Mouse (Mus musculus) embryonic facial prominence, embryonic 15.5 days (tissue): ENCODE data around the gene Gm10392. TPM values are rescaled to one million over a fixed set of nuclear protein-coding genes. Genes with fewer than 3 reads are reported as not detected.

ENCODE experiments used
- ATAC-seq: fragments of 200-750 bp; cut with Nextera tagmentation; 2 replicates; pipeline ENCODE4 v1.8.0; 2017; ENCODE audit warnings: low read depth, moderate TSS enrichment; ENCODE audit not compliant: insufficient number of reproducible peaks, low FRiP score, low TSS enrichment
- H3K27ac ChIP-seq: fragments of 300-500 bp; sonication (generic); replicated peaks from 2 replicates; pipeline ENCODE4 v1.5.1; 2015; ENCODE audit warnings: mild to moderate bottlenecking, inconsistent platforms
- H3K27me3 ChIP-seq: fragments of 300-500 bp; sonication (generic); 2 replicates; pipeline ENCODE4 v1.6.1; 2015; ENCODE audit warnings: inconsistent platforms
- H3K36me3 ChIP-seq: fragments of 300-500 bp; sonication (generic); 2 replicates; pipeline ENCODE4 v1.6.1; 2015; ENCODE audit warnings: mild to moderate bottlenecking, inconsistent platforms
- H3K4me1 ChIP-seq: fragments of 300-500 bp; sonication (generic); 2 replicates; pipeline ENCODE4 v1.6.1; 2015; ENCODE audit warnings: inconsistent platforms
- H3K4me2 ChIP-seq: fragments of 300-500 bp; sonication (generic); replicated peaks from 2 replicates; pipeline ENCODE4 v1.6.1; 2015; ENCODE audit warnings: mild to moderate bottlenecking, inconsistent platforms
- H3K4me3 ChIP-seq: fragments of 300-500 bp; sonication (generic); replicated peaks from 2 replicates; pipeline ENCODE4 v1.5.1; 2015; ENCODE audit warnings: mild to moderate bottlenecking, inconsistent platforms
- H3K9ac ChIP-seq: fragments of 300-500 bp; sonication (generic); 2 replicates; pipeline ENCODE4 v1.6.1; 2015; ENCODE audit warnings: inconsistent platforms
- H3K9me3 ChIP-seq: fragments of 300-500 bp; sonication (generic); replicated peaks from 2 replicates; pipeline ENCODE4 v1.6.1; 2016; ENCODE audit warnings: inconsistent platforms
- WGBS: fragments of 180-500 bp; shearing (Covaris S2); methylation state at CpG from one replicate; pipeline ENCODE4 v1.1.7; 2015; 5-methylcytosine and 5-hydroxymethylcytosine counted together
- polyA plus RNA-seq: library from polyadenylated mRNA; unstranded; fragments of >200 nt; fragmentation: Nextera tagmentation; extraction: Ambion mirVana; gene quantifications from 2 replicates; pipeline ENCODE4 v1.2.1, GENCODE M21; 2015

The Gm10392 gene
- polyA plus RNA-seq, 1 experiment from 2014 or later: 0.39 TPM

DNA sequence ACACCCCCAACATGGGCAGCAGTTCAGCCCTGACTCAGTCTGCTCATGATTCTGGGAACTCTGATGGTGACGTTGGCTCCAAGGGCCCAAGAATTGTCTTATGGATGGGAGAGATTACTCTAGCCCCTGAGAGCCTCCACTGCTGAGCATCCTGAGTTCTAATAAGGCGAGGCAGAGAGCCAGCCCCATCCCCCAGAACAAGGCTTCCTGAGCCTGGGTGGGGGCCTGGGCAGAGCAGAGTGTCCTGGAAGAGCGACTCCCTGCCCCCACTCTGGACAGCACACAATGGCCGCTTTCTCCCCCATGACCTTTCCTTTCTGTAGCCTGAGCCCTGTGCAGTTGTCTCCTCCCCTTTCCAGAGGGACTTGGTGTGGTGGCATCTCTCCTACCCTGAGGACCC is 21.1 kb downstream of the Gm10392 start:
- Histone ChIP-seq H3K9ac (no peak overlapping the region), H3K36me3 (peaks cover 32% of the 10 kb centered on the region), H3K9me3 (no peaks in the 10 kb centered on the region), H3K27ac (peak overlapping the region; percentile 5; the same call in 1 of the 2 replicates), H3K27me3 (no peaks in the 10 kb centered on the region), H3K4me3 (no peak overlapping the region), H3K4me2 (no peak overlapping the region), H3K4me1 (peaks cover 65% of the 10 kb centered on the region)
- 45% methylated on average over 4 of the region's 4 CpGs for WGBS
- ATAC-seq: no peak

DNA sequence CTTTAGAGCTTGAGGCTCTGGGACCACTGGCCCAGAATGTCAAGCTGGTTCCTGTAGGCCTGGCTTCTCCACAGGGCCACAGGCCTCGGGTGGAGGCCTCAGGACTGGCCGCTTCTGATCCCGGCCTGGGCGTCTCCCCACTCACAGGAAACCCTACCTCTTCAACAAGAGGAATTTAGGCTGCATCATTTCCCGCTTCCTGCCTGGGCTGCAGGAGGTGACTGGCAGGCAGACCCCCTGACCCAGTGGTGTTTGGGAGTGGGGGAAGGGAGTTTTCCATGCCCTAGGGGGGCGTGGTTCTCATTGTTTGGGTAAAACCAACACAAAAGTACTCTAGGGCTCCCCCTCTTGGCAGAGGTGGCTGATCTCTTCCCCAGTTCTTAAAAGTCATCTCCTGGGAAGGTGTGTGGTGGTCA is 21.6 kb downstream of the Gm10392 start:
- H3K27ac ChIP-seq: peak overlapping the region; percentile 66; the same call in 1 of the 2 replicates
- no peak overlapping the region for H3K4me3 ChIP-seq
- WGBS: 35% methylated on average over 6 of the region's 6 CpGs
- no peaks in the 10 kb centered on the region for H3K9me3 ChIP-seq
- H3K9ac ChIP-seq: no peak overlapping the region
- H3K36me3 ChIP-seq: peaks cover 27% of the 10 kb centered on the region
- no peak for ATAC-seq
- H3K27me3 ChIP-seq: no peaks in the 10 kb centered on the region
- peaks cover 68% of the 10 kb centered on the region for H3K4me1 ChIP-seq
- H3K4me2 ChIP-seq: no peak overlapping the region

DNA sequence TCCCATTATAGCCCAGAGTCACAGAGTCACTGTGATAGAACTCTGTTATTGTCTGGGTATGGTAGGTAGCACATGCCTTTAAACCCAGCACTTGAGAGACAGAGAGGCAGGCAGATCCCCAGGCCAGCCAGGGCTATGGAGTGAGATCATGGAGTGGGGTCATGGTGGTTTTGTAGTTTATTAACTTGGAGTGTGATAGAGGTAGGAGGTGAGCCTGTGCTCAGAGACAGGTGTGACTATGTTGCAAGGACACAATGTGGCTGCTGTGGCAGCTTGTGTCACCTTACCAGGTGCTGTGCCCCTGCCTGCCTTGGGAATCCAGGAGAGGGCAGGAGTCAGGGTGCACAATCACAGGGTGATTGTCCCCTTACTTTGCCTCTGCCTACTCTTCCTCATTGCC is 23.5 kb downstream of the Gm10392 start:
- H3K9me3 ChIP-seq: no peaks in the 10 kb centered on the region
- no peak overlapping the region for H3K9ac ChIP-seq
- H3K4me3 ChIP-seq: no peak overlapping the region
- no peak for ATAC-seq
- no peaks in the 10 kb centered on the region for H3K27me3 ChIP-seq
- H3K36me3 ChIP-seq: peaks cover 16% of the 10 kb centered on the region
- no peak overlapping the region for H3K4me2 ChIP-seq
- no peak overlapping the region for H3K27ac ChIP-seq
- H3K4me1 ChIP-seq: peaks cover 81% of the 10 kb centered on the region

DNA sequence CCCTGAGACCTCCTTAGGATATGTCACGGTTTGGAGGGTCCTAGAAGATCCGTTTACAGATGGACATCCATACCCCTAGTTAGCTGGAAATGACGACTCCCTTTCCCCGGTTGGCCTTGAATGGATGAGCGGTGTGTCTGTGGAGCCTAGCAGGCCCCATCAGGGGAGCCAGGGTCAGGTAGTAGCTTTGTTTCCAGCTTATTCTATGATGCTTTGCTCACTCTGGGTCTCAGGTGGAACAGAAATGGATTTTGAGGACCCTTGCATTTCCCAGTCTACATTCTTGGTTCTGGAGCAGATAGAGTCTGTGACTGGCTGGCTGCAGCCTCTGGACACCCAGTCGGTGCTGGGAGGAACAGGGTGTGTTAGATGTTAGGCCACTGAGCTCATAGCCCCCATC is 24.2 kb downstream of the Gm10392 start:
- no peak overlapping the region for H3K27ac ChIP-seq
- peaks cover 80% of the 10 kb centered on the region for H3K4me1 ChIP-seq
- H3K9ac ChIP-seq: no peak overlapping the region

DNA sequence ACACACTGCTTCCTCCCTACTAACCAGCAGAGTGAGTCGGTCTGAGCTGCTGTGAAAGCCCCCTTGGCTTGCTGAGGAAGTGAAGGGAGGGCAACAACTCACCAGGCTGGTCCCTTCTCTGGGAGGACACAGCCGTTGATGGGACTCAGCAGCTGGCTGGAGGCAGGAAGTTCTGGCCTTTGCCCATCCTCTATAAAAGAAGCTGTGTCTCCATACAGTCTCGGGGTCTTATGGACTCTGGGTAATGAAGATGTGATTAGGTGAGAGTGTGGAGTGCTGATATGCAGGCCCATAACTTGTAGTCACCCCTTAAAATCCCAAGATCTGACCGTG is 24.7 kb downstream of the Gm10392 start:
- WGBS: 23% methylated on average over 4 of the region's 4 CpGs
- Histone ChIP-seq H3K36me3 (peaks cover 5% of the 10 kb centered on the region; the same call in 1 of the 2 replicates), H3K27me3 (no peaks in the 10 kb centered on the region), H3K4me2 (peak overlapping the region; percentile 94), H3K27ac (peak overlapping the region; percentile 85), H3K9me3 (no peaks in the 10 kb centered on the region), H3K4me3 (peak overlapping the region; percentile 91), H3K4me1 (peaks cover 76% of the 10 kb centered on the region), H3K9ac (peak overlapping the region; percentile 91)
- ATAC-seq: no peak

More for the DNA sequence above, 24.2 kb downstream of the Gm10392 start:
- H3K9me3 ChIP-seq: no peaks in the 10 kb centered on the region
- peak overlapping the region; percentile 94 for H3K4me2 ChIP-seq
- H3K36me3 ChIP-seq: peaks cover 9% of the 10 kb centered on the region
- no peak for ATAC-seq
- H3K27me3 ChIP-seq: no peaks in the 10 kb centered on the region
- peak overlapping the region; percentile 91 for H3K4me3 ChIP-seq
- 70% methylated on average over 6 of the region's 6 CpGs for WGBS

DNA sequence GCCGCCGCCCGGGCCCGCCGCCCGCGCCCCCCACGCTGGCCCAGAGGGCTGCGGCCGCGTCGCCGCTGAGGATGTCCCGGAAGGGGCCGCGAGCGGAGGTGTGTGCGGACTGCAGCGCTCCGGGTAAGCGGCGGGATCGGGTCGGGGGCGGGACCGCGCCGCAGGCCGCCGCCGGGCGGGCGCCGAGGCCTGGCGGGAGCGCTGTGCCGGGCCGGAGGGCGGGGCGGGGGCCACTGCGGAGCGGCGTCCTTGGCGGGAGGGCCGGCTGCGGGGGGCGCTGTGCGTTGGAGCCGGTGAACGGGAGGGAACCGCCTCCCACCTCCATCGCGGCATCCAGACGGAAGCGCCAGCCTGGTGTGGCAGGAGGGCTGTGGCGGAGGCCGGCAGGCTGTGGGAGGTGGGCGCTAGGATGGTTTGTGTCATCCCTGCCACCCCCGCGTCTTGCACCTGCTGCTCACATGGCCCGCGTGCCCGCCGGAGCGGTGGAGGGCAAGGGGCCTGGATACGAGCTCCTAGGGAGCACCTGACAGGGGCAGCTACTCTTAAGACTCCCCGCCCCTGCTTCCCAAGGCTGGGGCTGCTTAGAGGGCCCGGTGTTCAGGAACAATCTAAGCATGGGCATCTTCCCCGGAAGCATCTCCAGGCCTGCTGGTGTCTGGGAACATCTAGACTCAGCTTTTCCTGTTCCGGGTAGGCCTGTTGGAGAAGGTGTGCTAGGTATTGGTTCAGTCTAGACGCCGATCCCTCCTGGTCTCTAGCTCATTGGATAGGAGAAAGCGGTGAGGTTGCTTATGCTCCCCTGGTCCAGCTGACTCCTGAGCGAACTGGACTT is 25.3 kb downstream of the Gm10392 start, which contains the start of gene Git1:
Gene Git1, plus strand, starts transcription at position 51 of the 832 bp plus-strand sequence.
- ATAC-seq: no peak
- under 1% methylated on average over 72 of the region's 74 CpGs for WGBS
- H3K36me3 ChIP-seq: 0 out of 2 replicates have a peak, but pooled peaks cover 2% of the 10 kb centered on the region
- H3K4me2 ChIP-seq: peak within 1 kb of the TSS; percentile 94
- H3K4me1 ChIP-seq: peaks cover 79% of the 10 kb centered on the region
- H3K9ac ChIP-seq: peak within 1 kb of the TSS; percentile 91
- no peaks in the 10 kb centered on the region for H3K9me3 ChIP-seq
- peak within 1 kb of the TSS; percentile 94 for H3K27ac ChIP-seq
- H3K4me3 ChIP-seq: peak within 1 kb of the TSS; percentile 91
- no peaks in the 10 kb centered on the region for H3K27me3 ChIP-seq

DNA sequence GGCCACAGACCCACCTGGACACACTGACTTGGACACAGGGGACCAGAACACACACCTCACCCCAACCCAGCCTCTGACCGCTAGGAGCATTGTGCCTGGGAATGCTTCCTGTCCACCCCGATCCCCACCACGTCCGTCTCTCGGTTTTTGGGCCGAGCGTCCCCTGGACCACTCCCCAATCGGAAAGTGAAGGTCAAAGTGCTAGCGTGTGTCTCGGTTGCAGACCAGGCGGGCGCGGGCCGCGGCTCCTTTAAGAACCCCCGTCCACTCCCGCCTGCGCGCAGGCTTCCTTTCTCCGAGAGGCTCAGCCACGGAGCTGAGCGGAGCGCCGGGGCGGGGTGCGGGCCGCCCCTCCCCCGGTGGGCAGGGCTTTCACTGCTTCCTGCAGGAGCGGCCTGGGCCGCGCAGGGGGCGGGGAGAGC is 26.1 kb downstream of the Gm10392 start:
- H3K9ac ChIP-seq: peak overlapping the region; percentile 91
- peak overlapping the region; percentile 94 for H3K27ac ChIP-seq
- under 1% methylated on average over 32 of the region's 32 CpGs for WGBS
- peak; percentile 74 for ATAC-seq
- H3K27me3 ChIP-seq: no peaks in the 10 kb centered on the region
- no peaks in the 10 kb centered on the region for H3K36me3 ChIP-seq
- peak overlapping the region; percentile 91 for H3K4me3 ChIP-seq
- H3K9me3 ChIP-seq: no peaks in the 10 kb centered on the region
- H3K4me2 ChIP-seq: peak overlapping the region; percentile 94
- H3K4me1 ChIP-seq: peaks cover 79% of the 10 kb centered on the region

DNA sequence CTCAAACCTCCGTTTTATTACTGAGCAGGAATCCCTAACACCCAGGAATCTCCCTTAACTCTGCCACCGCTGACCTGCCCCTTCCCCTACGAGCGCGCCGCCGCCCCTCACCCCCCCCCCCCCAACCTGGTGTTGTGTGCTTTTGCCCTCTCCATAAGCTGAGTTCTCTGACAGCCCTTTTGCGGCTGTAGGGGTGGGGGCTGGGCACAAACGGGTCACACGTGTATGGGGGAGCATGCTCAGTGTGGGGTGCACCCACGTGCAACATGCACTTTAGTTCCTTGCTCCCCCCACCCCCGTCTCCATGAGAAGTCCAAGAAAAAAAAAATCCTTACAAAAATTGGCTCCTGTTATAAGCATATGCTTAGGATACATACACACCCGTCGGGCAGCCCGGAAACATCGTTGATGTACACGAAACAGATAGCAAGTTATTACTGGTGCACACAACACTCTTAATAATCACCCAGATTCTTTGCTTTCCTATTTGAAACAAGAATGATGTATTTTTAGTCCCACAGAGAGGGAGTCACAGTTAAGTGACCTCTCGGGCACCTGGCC is 26.6 kb downstream of the Gm10392 start:
- Histone ChIP-seq H3K9ac (peak overlapping the region; percentile 91; the same call in 1 of the 2 replicates), H3K9me3 (no peaks in the 10 kb centered on the region), H3K4me2 (peak overlapping the region; percentile 94), H3K27ac (peak overlapping the region; percentile 94), H3K4me1 (peaks cover 78% of the 10 kb centered on the region), H3K36me3 (no peaks in the 10 kb centered on the region), H3K4me3 (peak overlapping the region; percentile 91), H3K27me3 (no peaks in the 10 kb centered on the region)
- WGBS: 1% methylated on average over 18 of the region's 18 CpGs
- ATAC-seq: no peak

DNA sequence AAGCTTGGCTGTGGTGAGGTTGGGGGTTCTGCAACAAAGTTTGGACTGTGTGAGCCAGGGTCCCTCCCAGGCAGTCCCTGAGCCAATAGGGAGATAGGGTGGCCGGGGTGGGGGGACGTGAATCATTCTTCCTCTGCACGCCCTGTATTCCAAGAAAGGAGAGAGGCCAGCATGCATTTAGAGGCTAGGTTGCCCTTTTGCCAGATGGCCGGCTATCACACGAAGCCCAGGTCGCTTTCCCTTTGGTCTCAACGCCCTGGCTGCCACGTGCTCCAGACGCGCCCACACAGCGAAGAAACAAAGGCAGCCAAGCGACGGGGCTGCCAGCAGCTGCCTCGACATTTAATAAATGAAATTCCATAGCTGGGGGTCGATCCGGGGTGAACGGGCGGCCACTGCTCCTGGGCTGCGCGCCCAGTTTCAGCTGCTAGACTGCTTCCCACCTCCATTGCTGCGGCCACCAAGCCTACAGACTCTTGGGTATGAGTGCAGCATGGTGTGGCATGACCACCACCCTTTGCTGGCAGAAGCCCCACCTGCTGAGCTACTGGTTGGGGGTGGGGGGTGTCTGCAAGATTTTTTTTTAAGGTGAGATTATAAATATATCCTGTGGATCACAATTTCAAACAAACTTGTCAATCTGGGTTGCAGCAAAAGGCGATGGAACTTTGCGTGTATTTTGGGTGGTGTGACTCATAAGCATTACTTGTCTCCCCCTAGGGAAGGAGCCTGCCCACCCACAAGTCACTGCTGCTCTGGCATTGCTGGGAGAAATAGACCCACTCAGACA is 27.3 kb downstream of the Gm10392 start:
- WGBS: 0% methylated on average over 23 of the region's 23 CpGs
- H3K27me3 ChIP-seq: no peaks in the 10 kb centered on the region
- peak; percentile 78 for ATAC-seq

DNA sequence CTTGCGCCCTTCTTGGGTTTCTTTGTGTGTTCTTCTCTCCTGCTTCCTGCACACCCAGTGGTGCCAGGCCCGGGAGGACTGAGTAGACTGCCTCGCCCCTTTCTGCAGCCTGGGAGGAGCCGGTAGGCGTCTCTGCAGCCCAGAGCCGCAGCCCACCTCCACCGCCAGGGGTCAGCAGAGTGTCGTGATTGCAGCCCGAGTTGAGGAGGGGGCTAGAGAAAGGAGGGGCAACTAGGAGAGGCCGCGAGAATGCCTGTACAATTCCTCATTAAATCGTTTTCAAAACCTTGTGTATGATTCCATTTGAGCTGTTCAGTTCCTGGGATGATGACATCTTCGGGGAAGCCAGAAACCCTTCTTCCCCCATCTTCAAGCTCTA is 27.9 kb downstream of the Gm10392 start:
- H3K27ac ChIP-seq: peak overlapping the region; percentile 94
- peak overlapping the region; percentile 37; the same call in 1 of the 2 replicates for H3K9ac ChIP-seq
- H3K36me3 ChIP-seq: no peaks in the 10 kb centered on the region
- under 1% methylated on average over 13 of the region's 13 CpGs for WGBS
- peaks cover 82% of the 10 kb centered on the region for H3K4me1 ChIP-seq
- no peaks in the 10 kb centered on the region for H3K9me3 ChIP-seq
- H3K4me3 ChIP-seq: peak overlapping the region; percentile 91
- no peaks in the 10 kb centered on the region for H3K27me3 ChIP-seq
- peak; percentile 84 for ATAC-seq
- peak overlapping the region; percentile 94 for H3K4me2 ChIP-seq

More for the DNA sequence above, 27.3 kb downstream of the Gm10392 start:
- Histone ChIP-seq H3K9ac (peak overlapping the region; percentile 37), H3K36me3 (no peaks in the 10 kb centered on the region), H3K4me3 (peak overlapping the region; percentile 91), H3K4me2 (peak overlapping the region; percentile 94), H3K27ac (peak overlapping the region; percentile 94), H3K4me1 (peaks cover 79% of the 10 kb centered on the region), H3K9me3 (no peaks in the 10 kb centered on the region)

DNA sequence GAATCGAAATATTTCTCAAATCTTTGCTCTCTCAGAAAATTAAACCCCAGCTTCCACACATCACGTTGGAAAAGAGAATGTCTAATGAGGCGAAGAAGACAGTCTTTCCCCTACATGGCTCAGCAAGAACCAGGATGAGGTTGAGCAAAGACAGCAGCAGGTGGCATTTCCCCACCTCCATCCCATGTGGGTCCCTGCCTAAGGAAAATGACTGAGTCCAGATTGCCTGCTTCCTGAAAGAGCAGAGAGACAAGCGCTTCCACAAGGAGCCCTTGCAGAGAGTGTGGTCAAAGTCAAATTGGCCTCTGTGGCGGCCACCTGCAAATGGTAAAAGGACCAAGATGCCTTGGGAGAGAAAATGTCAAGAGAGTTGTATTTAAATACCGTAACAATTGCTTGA is 28.5 kb downstream of the Gm10392 start:
- peak overlapping the region; percentile 94 for H3K27ac ChIP-seq
- peaks cover 83% of the 10 kb centered on the region for H3K4me1 ChIP-seq
- H3K9me3 ChIP-seq: no peaks in the 10 kb centered on the region
- ATAC-seq: no peak
- no peaks in the 10 kb centered on the region for H3K36me3 ChIP-seq
- H3K27me3 ChIP-seq: no peaks in the 10 kb centered on the region
- H3K4me2 ChIP-seq: peak overlapping the region; percentile 94
- WGBS: 61% methylated on average over 6 of the region's 6 CpGs
- H3K9ac ChIP-seq: no peak overlapping the region
- H3K4me3 ChIP-seq: peak overlapping the region; percentile 86
